Mouse (Mus musculus): ENCODE data around the gene Itgb1.

Gene Itgb1

DNA sequence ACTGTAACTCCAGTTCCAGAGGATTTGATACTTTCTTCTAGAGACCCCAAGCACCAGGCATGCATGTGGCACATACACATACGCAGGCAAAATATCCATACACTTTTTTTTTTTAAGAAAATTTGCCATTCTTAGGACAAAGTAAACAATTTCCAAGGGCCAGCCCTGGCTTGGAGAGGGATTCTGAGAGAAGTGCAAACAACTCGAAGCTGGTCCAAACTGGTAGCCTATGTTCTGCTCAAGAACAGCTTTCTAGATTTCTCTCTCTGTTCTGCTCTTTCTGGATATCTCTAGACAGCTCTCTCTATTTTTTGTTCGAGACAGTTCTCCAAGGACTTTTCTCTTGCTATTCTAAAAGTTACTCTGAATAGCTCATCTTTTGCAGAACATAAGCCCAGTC is 3.5 kb upstream of the Itgb1 start:
- no peak for DNase-seq (ENCODE audit: low spot score)

DNA sequence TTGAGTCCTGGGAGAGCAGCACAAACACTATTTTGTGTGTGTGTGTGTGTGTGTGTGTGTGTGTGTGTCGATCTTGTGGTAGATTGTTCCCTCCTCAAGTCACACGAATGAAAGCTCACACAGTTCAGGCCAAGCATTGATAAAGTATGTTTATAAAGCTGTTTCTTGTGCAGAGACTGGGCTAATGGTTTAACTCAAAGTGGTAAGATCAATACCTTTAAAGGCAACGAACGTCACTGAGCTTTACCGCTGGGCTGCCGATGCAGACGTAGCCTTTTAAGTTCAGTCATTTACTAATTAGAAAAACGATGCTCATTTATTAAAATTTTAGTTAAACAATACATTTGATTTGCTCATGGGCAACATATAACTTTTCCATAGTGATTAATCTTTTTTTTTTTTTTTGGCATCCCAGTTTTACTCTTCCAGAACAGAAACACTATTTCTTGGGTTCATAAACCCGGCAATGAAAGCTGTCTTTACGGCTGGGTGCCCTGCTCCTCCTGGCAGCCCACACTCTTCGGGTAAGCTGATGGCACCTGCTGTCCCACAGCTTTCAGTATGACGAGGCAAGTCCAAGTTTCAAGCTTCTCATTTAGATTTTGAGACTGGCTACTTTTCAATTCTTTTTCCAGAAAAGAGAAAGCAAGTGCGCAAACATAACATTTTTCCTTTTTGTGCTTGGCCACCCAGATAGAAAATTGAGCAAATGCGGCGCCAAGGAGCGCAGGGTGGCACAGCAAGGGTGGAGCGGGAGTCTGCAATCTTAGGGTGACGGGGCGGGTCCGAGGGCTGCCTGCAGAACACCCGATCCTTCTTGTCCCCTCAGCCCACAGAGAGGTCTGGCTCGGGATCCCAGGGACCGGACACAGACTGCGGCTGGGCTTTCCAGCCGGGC is 596 bp upstream of the Itgb1 start:
- no peak for DNase-seq (ENCODE audit: low spot score)

DNA sequence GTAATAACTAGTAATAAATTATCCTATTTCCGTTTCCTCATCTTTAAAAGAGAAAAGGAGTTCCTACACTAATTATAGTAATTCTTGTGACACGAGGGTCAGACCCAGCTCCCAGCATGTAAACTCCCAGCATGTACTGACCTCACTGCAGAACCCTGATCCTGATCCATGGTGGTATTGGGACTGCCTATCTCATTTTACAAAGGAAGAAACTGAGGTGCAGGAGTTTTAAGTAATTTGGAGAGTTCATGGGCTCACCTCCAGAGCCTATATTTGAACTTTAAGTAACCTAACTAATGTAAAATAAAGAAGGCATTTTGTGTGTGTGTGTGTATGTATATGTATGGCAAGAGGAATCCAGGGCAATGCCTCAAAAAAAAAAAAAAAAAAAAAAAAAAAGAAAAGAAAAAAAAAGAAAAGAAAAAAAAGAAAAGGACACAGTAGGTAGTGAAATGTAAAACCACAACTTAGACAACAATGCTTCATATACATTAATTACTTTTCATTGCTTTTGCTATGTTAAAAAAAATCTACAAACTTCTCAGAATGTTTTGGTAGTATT is 1.1 kb downstream of the Itgb1 start:
- no peak for DNase-seq (ENCODE audit: low spot score)

DNA sequence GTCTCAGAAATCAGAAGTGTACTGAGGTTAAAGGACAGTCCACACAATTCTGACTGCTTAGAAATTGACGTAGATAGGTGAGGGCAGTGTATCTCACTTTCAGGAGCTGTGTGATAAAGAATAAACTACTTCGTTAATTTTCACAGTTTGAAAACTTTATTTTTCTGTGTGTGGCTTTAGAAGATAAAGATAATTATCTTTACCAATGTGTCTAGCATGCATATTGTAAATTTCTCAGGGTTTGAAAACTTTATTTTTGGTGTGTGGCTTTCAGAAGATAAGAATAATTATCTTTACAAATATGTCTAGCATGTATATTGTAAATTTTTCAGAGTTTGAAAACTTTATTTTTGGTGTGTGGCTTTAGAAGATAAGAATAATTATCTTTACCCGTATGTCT is 3.2 kb downstream of the Itgb1 start:
- no peak for DNase-seq (ENCODE audit: low spot score)

DNA sequence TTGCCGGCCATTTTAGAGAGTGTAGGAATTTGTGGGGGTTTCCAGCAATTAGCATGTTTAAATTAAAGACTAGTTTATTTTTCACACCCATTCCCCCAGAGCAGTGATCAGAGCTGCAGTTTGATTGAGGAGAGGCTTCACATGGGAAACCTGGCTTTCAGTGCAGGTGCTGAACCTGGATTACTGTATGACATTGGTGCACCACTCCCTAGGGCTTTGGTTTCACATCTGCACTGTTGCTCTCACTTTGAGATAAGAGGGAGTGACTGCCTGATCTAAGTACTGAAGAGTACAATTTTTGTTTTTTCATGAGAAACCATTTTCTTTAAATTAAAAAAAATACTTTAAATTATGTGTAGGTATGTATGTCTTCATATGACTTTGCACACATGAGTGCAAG is 4.6 kb downstream of the Itgb1 start:
- no peak for DNase-seq (ENCODE audit: low spot score)

DNA sequence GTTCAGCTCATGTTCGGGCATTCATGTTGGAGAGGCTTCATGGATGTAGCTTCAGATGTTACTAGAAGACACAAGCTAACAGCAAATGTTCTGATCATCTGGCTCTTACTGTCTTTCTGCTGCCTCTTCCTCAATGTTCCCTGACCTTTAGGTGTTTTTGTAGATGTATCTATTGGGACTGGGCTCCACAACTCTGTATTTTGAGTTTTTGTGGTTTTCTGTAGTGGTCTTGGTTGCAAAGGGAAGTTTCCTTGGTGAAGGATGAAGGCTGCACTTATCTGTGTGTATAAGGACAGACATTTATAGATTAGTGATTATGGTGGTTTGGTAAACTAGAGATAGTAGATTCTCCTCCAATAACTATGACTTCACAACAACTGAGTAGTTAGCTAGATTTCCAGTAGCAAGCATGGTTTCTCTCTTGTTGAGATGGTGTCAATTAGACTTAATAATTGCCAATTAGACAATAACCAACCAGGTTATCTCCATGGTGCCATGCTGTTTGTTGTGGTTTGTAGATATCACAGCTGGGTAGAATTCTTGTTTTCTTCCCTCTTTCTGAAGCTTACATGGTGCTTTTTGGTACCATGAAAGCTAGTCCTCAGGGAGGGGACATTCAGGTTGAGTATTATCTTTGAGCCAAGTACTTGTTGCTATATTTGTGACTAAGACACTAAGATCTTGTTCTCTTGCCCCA is 11.4 kb downstream of the Itgb1 start:
- DNase-seq (ENCODE audit: low spot score) = no peak

DNA sequence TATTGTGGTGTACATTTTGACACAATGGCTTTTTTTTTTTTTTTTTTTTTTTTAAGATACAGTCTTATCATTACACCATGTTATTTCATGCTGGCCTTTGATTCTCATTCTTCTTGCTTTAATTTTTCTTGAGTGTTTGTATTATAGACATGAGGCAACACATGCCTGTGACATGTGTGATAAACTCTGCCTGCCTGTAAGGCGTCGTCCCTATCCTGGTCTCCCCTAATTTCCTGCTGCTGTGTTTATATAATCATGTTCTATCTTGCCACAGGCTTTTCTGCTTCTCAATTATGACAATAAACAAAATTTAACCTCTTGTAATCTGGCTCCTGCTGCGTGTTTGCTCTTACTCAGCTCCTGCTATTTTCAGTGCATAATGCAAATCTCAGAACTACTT is 12.5 kb downstream of the Itgb1 start:
- no peak for DNase-seq (ENCODE audit: low spot score)

DNA sequence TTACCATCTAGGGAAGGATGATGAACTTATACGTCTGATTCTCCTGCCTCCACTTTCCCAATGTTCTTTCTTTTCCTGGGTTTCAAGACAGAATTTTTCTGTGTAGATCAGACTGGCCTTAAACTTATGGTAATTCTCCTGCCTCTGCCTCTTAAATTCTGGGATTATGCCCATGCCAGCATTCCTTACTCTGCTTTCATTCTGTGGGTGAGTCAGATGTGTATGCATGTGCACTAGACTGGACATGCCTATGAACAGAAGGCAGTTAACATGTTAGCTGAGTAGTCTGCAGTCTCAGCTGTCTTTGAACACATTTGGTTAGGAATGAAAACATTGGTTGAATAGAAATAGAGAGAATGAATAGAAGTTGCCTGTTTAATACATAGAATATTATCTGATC is 18.9 kb downstream of the Itgb1 start:
- no peak for DNase-seq (ENCODE audit: low spot score)

DNA sequence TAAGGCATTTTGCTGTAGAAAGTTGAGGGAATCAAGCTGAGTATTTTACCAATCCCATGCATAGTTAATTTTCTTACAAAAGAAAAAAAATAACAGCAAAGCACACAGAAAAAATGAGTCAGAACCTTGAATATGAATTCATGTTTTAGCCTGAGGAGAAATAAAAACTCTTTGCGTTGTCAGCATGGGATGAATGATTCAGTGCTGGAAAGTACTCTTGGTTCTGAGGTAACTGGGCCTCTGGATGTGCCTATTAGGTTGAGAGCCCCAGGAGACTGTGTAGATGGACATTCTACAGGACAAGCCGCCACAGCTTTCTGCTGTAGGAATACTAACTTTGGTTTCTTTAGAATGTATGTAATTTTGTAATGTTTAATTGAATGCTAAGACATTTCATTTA is 19.4 kb downstream of the Itgb1 start:
- DNase-seq (ENCODE audit: low spot score) = no peak

DNA sequence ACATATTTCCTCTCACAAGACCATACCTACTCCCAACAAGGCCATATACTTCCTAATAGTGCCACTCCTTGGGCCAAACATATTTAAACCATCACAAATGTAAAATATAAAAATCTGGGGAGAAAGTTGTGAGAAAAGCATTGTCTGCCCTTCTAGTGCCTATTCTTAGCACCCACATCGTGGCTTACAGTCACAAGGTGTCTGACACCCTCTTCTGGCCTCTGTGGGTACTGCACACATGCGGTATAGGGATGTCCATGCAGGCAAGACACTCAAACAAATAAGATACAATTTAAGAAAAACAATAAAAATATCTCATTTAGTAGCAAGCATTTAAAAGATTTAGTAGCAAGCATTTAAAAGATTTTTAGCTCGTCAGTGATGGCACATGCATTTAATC is 23.8 kb downstream of the Itgb1 start:
- peak; percentile 46 for DNase-seq (ENCODE audit: low spot score)

DNA sequence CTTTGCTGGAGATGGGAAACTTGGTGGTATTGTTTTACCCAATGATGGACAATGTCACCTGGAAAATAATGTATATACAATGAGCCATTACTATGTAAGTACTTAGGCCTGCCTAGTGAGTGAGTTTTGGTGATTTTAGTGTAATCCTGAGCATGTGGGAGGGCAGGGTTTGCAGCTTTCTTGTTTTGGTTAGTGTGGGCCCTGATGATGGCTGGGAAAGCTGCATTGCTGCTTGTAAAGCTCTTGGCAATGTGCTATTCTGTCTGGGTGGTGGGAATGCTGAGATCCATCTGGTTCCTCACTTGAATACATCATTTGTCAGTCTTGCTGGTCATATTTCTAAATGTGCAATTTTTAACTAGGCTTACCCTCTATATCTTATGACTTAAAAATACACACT is 30.7 kb downstream of the Itgb1 start:
- DNase-seq (ENCODE audit: low spot score) = peak; percentile 16

DNA sequence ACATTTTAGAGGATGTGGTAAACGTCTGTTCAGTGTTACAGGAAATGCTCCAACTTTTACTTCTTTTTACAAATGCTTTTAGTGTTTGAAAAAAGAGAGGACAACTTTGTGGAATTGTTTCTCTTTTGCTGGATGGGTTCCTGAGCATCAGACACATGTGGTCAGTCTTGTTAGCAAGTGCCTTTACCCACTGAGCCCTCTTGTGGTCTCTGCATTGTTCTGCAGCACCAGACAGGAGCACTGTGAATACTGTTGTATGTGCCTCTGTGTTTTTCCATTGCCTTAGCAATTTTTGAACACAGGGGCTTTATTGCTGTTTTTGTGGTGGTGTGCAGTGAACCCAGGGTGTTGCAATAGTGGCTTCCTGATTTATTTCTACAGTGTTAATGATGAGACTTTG is 39.4 kb downstream of the Itgb1 start:
- no peak for DNase-seq (ENCODE audit: low spot score)

DNA sequence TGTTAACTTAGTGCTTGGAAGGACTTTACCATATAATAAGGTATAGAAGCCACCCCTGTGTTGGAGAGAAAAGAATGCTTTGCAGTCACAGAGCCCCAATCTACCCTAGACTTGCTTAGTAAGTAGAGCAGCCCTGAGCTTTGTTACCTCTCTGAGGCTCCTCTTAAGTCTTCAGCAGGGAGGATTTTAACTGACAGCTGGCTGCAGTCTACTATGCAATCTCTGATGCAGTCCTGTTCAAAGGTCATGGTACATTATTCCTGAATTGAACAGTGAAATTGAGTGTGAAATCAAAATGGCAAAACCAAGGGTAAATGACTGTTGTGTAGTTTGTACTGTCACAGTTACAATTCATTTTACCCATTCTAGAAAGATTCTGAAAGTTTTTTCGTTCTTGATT is 41.8 kb downstream of the Itgb1 start:
- DNase-seq (ENCODE audit: low spot score) = no peak

DNA sequence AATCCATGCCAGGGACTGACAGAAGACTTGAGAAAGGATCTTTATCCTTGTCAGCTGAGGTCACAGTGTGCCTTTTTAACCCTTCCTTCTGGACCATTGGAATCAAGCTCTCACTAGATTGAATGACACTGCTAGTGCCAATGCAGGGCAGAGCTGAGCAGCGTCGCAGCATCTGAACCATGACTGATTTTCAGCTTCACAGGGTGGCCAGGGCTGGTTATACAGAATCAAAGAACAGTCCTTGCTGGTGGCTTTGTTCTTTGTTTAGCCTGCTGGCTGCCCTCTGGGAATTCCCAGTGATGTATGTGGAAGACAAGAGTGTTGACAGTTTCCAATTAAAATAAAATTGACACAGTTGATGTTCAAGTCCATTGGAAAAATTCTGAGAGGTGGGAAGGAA is 46.8 kb downstream of the Itgb1 start:
- DNase-seq (ENCODE audit: low spot score) = no peak

DNA sequence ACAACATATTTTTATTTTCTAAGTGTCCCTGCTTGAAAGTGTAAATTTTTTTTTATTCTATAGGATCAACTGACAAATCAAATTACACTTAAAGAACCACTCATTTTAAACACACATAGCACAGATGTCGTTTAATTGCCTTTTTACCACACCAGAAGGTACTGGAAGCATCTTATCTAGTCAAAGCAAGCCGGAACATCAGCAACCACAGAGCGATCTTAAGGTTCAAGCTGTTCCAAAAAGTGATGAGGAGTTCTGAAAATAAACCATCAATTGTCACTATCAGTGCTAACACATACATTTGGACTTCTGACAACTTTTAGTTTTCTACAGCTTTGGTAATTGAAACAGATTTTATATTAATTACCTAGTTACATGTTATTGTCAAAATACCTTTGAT is 48.7 kb downstream of the Itgb1 start:
- no peak for DNase-seq (ENCODE audit: low spot score)

DNA sequence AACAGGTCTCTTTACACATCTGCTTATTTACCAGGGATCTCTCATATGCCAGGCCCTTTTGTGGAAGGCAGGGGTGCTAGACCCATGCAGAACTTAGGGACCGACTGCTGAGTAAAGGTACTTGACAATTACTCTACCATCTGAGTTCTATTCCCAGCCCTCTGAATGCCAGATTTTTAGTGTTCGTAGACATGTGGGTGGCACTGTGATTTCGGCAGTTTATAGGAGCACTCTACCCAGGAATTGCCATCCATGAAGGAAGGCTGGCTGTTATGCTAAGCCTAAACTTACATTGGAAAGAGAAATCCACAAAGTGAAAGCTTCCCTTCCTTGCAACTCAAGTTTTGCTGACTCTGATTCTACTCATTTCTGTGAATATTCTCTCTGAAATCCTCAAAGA is 50.2 kb downstream of the Itgb1 start:
- DNase-seq (ENCODE audit: low spot score) = no peak
